Mouse (Mus musculus): Measurements from ENCODE around the gene Prpsap1.
"Not testable (repeated sequence)": the region's sequence is repeated elsewhere in the genome, so short reads cannot be mapped to it uniquely, and the experiment has no call there.

DNA sequence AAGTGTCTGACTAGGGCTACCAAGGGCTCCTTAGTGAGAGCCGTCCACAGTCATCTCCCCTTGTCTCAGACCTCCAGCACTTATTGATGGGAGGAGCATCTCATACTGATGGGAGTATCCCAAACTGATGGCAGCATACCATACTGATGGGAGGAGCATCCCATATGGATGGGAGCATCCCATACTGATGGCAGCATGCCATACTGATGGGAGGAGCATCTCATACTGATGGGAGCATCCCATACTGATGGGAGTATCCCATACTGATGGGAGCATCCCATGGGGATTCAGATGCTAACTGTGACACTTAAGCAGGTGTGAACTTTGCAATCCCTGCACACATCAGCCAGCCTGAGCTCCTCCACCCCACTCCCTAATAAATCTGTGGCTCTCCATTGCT lies 1.5 kb downstream of the Prpsap1 start:
- TF ChIP-seq CTCF (IDR thresholded peaks at IDR 0.05; ENCODE audit: control insufficient read depth, insufficient read depth, insufficient read length); USF1 (IDR thresholded peaks at IDR 0.05; ENCODE audit: low read depth); CEBPB (IDR thresholded peaks at IDR 0.05; ENCODE audit: low read depth); MAX (IDR thresholded peaks at IDR 0.05); MYOD1 (IDR thresholded peaks at IDR 0.05; ENCODE audit: control insufficient read depth, insufficient read length, low read depth): not testable (repeated sequence)
